ENCODE assay signal across 25 mouse cellular contexts in genomic region chr8:111196181-111196580, GRCm38 (mm10).
"Had no signal": no experiment of that assay in that cellular context is flagged by ENCODE, and none has a peak within 500 bp of the region (broad histone marks: within the 10 kb centered on the region; RNA-seq: fewer than 3 reads in every experiment).

No protein-coding gene starts in this region.

- H3K27me3 ChIP-seq: heart, embryonic 13.5 days; heart, embryonic 15.5 days; hindbrain, embryonic 13.5 days; hindbrain, embryonic 15.5 days; kidney, embryonic 15.5 days; limb, embryonic 13.5 days; limb, embryonic 15.5 days; liver, embryonic 12.5 days had no signal

- DNase-seq: gastrocnemius, adult 2 months; gastrocnemius, postnatal 10 days; gastrocnemius, postnatal 25 days; heart, adult 11 months; heart, adult 2 months; heart, postnatal 14 days; heart, postnatal 36 days; kidney, adult 2 months; kidney, adult 9 months; kidney, postnatal 14 days; kidney, postnatal 36 days; layer of hippocampus, adult 9-11 months; layer of hippocampus, postnatal 36 days; left cerebral cortex, postnatal 4 days had no signal

- H3K4me3 ChIP-seq: gastrocnemius, adult 2 months; heart, adult 2 months; heart, embryonic 13.5 days; heart, embryonic 15.5 days; hindbrain, embryonic 13.5 days; hindbrain, embryonic 15.5 days; kidney, embryonic 15.5 days; limb, embryonic 13.5 days; limb, embryonic 15.5 days; liver, embryonic 12.5 days had no signal

- H3K4me1 ChIP-seq: heart, embryonic 13.5 days; heart, embryonic 15.5 days; hindbrain, embryonic 13.5 days; hindbrain, embryonic 15.5 days; kidney, embryonic 15.5 days; limb, embryonic 13.5 days; limb, embryonic 15.5 days; liver, embryonic 12.5 days had no signal

- H3K27ac ChIP-seq: gastrocnemius, adult 2 months; heart, adult 2 months; heart, embryonic 13.5 days; heart, embryonic 15.5 days; hindbrain, embryonic 13.5 days; hindbrain, embryonic 15.5 days; hindbrain, postnatal 0 days; kidney, embryonic 15.5 days; kidney, postnatal 0 days; limb, embryonic 13.5 days; limb, embryonic 15.5 days; liver, embryonic 12.5 days; liver, embryonic 14.5 days had no signal

- H3K9me3 ChIP-seq: heart, embryonic 13.5 days; heart, embryonic 15.5 days; hindbrain, embryonic 13.5 days; hindbrain, embryonic 15.5 days; kidney, embryonic 15.5 days; limb, embryonic 13.5 days; limb, embryonic 15.5 days; liver, embryonic 12.5 days had no signal
